Mouse (Mus musculus) forebrain, embryonic 16.5 days (tissue): Measurements from ENCODE around the gene Adap2. TPM values are rescaled to one million over a fixed set of nuclear protein-coding genes. Genes with fewer than 3 reads are reported as not detected.
"Not testable (repeated sequence)": the region's sequence is repeated elsewhere in the genome, so short reads cannot be mapped to it uniquely, and the experiment has no call there.

ENCODE experiments used
- ATAC-seq: fragments of 200-750 bp; cut with Nextera tagmentation; 2 replicates; pipeline ENCODE4 v1.8.0; 2017; ENCODE audit warnings: mild to moderate bottlenecking, moderate library complexity
- H3K27ac ChIP-seq: fragments of 300-500 bp; sonication (generic); 2 replicates; pipeline ENCODE4 v1.5.1; 2014; ENCODE audit warnings: low read length, control low read depth
- H3K27me3 ChIP-seq: fragments of 300-500 bp; sonication (generic); replicated peaks from 2 replicates; pipeline ENCODE4 v1.6.1; 2014; ENCODE audit warnings: low read length; ENCODE audit not compliant: control insufficient read depth, insufficient read depth
- H3K36me3 ChIP-seq: fragments of 300-500 bp; sonication (generic); 2 replicates; pipeline ENCODE4 v1.6.1; 2014; ENCODE audit not compliant: control insufficient read depth, insufficient read depth
- H3K4me1 ChIP-seq: fragments of 300-500 bp; sonication (generic); replicated peaks from 2 replicates; pipeline ENCODE4 v1.6.1; 2014; ENCODE audit warnings: low read length; ENCODE audit not compliant: control insufficient read depth, insufficient read depth
- H3K4me2 ChIP-seq: fragments of 300-500 bp; sonication (generic); 2 replicates; pipeline ENCODE4 v1.6.1; 2014; ENCODE audit warnings: mild to moderate bottlenecking, low read length, control low read depth
- H3K4me3 ChIP-seq: fragments of 300-500 bp; sonication (generic); replicated peaks from 2 replicates; pipeline ENCODE4 v1.5.1; 2014; ENCODE audit warnings: mild to moderate bottlenecking, low read length, control low read depth
- H3K9ac ChIP-seq: fragments of 300-500 bp; sonication (generic); replicated peaks from 2 replicates; pipeline ENCODE4 v1.6.1; 2014; ENCODE audit warnings: low read depth, low read length, control low read depth
- H3K9me3 ChIP-seq: fragments of 300-500 bp; sonication (generic); 2 replicates; pipeline ENCODE4 v1.6.1; 2016; ENCODE audit warnings: low read length; ENCODE audit not compliant: control insufficient read depth
- WGBS: fragments of 180-500 bp; shearing (Covaris S2); extraction: QIAGEN DNeasy Blood & Tissue Kit; methylation state at CpG from one replicate; pipeline ENCODE4 v1.1.7; 2014; 5-methylcytosine and 5-hydroxymethylcytosine counted together
- polyA plus RNA-seq: library from polyadenylated mRNA; unstranded; fragments of >200 nt; fragmentation: Nextera tagmentation; extraction: Ambion mirVana; gene quantifications from 2 replicates; pipeline ENCODE4 v1.2.1, GENCODE M21; 2015

Adap2 gene
- polyA plus RNA-seq, 1 experiment from 2014 or later, result 2.9 TPM

DNA sequence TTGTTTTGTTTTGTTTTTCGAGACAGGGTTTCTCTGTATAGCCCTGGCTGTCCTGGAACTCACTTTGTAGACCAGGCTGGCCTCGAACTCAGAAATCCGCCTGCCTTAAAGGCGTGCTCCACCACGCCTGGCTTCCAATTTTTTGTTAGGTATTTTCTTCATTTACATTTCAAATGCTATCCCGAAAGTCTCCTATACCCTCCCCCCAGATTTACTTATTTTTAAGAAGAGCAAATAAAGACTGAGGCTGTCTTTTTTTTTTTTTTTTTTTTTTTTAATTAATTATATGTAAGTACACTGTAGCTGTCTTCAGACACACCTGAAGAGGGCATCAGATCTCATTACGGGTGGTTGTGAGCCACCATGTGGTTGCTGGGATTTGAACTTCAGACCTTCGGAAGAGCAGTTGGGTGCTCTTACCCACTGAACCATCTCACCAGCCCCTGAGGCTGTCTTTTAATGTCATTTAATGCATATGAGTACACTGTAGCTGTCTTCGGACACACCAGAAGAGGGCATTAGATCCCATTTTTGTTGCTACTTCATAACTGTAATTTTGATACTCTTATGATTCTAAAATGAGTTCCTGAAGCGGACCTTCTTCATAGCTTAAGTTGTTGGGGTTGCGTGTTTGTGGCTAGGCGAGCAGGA is 29.3 kb downstream of the Adap2 start:
- not testable (repeated sequence) for H3K4me1 ChIP-seq, H3K36me3 ChIP-seq, ATAC-seq, H3K27me3 ChIP-seq, H3K9me3 ChIP-seq, H3K27ac ChIP-seq
- 47% methylated on average over 12 of the region's 12 CpGs for WGBS
- Histone ChIP-seq H3K4me3 (peak overlapping the region; percentile 48), H3K4me2 (peak overlapping the region; percentile 67), H3K9ac (peak overlapping the region; percentile 49)

GRCm38 (mm10) chr11:80183705-80184255 is 29.9 kb downstream of the Adap2 start, which contains the start of gene Rnf135:
Rnf135 (plus strand) TSS chr11:80183851.
- ATAC-seq, result peak; percentile 55; the same call in 1 of the 2 replicates
- H3K4me3 ChIP-seq, result peak within 1 kb of the TSS; percentile 48
- H3K4me1 ChIP-seq, result no peaks in the 10 kb centered on the region
- H3K4me2 ChIP-seq, result peak within 1 kb of the TSS; percentile 67
- WGBS, result under 1% methylated on average over 33 of the region's 33 CpGs
- H3K9me3 ChIP-seq, result no peaks in the 10 kb centered on the region
- H3K27me3 ChIP-seq, result no peaks in the 10 kb centered on the region
- no peak within 1 kb of the TSS for H3K27ac ChIP-seq
- peak within 1 kb of the TSS; percentile 49 for H3K9ac ChIP-seq
- H3K36me3 ChIP-seq, result no peaks in the 10 kb centered on the region

GRCm38 (mm10) chr11:80184531-80185071 is 30.7 kb downstream of the Adap2 start:
- H3K4me1 ChIP-seq, result no peaks in the 10 kb centered on the region
- H3K4me3 ChIP-seq, result no peak overlapping the region; the same call in 1 of the 2 replicates
- no peak overlapping the region for H3K27ac ChIP-seq
- no peak overlapping the region for H3K9ac ChIP-seq
- ATAC-seq, result no peak
- no peak overlapping the region; the same call in 1 of the 2 replicates for H3K4me2 ChIP-seq
- 90% methylated on average over 6 of the region's 6 CpGs for WGBS
- H3K36me3 ChIP-seq, result no peaks in the 10 kb centered on the region
- H3K9me3 ChIP-seq, result no peaks in the 10 kb centered on the region
- no peaks in the 10 kb centered on the region for H3K27me3 ChIP-seq

- not testable (repeated sequence) for H3K9me3 ChIP-seq, H3K27ac ChIP-seq, H3K4me2 ChIP-seq, H3K9ac ChIP-seq, ATAC-seq, H3K36me3 ChIP-seq, H3K27me3 ChIP-seq, H3K4me1 ChIP-seq, H3K4me3 ChIP-seq
- WGBS, result 58% methylated on average over 5 of the region's 5 CpGs
These were observed 31.6 kb downstream of the Adap2 start for GRCm38 (mm10) chr11:80185441-80185976.

- Histone ChIP-seq H3K4me2 (no peak overlapping the region), H3K27me3 (no peaks in the 10 kb centered on the region), H3K9ac (no peak overlapping the region), H3K36me3 (no peaks in the 10 kb centered on the region), H3K9me3 (no peaks in the 10 kb centered on the region), H3K4me3 (no peak overlapping the region), H3K27ac (no peak overlapping the region), H3K4me1 (no peaks in the 10 kb centered on the region)
- WGBS, result 81% methylated on average over 4 of the region's 4 CpGs
- no peak for ATAC-seq
These were observed 36.4 kb downstream of the Adap2 start for GRCm38 (mm10) chr11:80190280-80190679.

DNA sequence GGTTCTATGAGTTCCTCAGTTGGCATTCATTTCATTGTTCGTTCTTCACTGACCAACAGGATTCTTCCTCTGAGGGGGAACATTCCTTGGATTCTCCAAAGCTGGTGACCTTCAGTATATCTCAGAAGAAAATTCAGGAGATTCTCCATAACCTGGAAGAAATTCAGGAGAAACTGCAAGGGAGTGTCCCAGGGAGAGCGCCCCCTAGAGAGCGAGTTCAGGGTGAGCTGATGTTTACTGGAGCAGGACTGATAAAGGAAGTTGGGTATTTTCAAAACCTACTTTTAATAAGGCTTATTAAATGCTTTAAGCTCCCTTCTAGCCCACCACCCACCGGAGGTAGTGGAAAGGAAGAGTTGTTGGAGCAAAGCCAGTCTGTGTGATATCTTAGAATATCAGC is 39.9 kb downstream of the Adap2 start:
- Histone ChIP-seq H3K4me3 (no peak overlapping the region), H3K4me2 (no peak overlapping the region), H3K9me3 (no peaks in the 10 kb centered on the region), H3K27ac (no peak overlapping the region), H3K27me3 (no peaks in the 10 kb centered on the region), H3K36me3 (no peaks in the 10 kb centered on the region), H3K4me1 (no peaks in the 10 kb centered on the region), H3K9ac (no peak overlapping the region)
- no peak for ATAC-seq
- WGBS, result 70% methylated on average over 4 of the region's 4 CpGs

DNA sequence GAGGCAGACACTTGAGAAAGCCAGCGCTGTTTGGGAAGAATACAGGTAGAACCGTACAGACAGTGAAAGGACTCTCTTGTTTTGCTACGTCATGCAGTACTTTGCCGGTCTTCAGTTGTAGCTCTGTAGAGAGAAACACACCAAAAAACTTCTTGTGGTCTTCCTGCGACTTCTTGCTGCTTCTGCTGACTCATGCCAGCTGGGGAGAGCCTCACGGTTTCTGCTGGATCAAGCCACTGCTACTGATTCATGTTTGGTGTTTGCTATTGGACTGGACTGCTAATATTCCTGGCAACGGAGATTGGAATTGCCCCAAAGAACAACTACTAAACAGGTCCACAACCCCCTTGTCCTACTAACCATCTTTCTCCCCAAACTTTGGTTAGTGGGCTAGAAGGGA is 42.4 kb downstream of the Adap2 start:
- no peaks in the 10 kb centered on the region for H3K4me1 ChIP-seq
- 86% methylated on average over 7 of the region's 7 CpGs for WGBS

DNA sequence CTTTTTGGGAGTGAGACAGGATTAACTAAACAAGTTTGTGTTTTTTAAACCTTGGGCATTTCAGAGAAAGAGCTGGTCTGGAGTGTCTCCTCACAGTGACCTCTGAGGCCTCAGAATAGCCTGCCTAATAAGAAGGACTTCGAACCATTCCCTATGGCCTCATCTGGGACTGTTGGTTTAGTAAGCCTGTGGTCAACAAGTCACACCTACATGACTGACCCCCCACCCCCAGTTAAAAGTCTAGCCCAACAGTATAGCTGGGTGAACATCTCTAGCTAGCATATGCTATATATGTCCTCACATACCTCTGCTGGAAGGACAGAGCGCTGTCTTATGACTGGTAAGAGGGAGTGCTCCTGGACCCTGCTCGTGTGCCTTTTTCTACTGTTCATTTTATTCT is 45.4 kb downstream of the Adap2 start:
- no peak overlapping the region for H3K4me3 ChIP-seq
- 95% methylated on average over 3 of the region's 3 CpGs for WGBS
- H3K36me3 ChIP-seq, result no peaks in the 10 kb centered on the region
- H3K27me3 ChIP-seq, result no peaks in the 10 kb centered on the region
- H3K9ac ChIP-seq, result no peak overlapping the region
- no peaks in the 10 kb centered on the region for H3K9me3 ChIP-seq
- H3K27ac ChIP-seq, result no peak overlapping the region
- no peak overlapping the region for H3K4me2 ChIP-seq
- H3K4me1 ChIP-seq, result no peaks in the 10 kb centered on the region
- no peak for ATAC-seq

More for the DNA sequence above, 42.4 kb downstream of the Adap2 start:
- Histone ChIP-seq H3K36me3 (no peaks in the 10 kb centered on the region), H3K4me2 (no peak overlapping the region), H3K9ac (no peak overlapping the region), H3K27ac (no peak overlapping the region), H3K27me3 (no peaks in the 10 kb centered on the region), H3K4me3 (no peak overlapping the region), H3K9me3 (no peaks in the 10 kb centered on the region)
- no peak for ATAC-seq

- H3K9ac ChIP-seq, result no peak overlapping the region
- H3K4me2 ChIP-seq, result no peak overlapping the region
- H3K4me1 ChIP-seq, result no peaks in the 10 kb centered on the region
- WGBS, result 99% methylated on average over 2 of the region's 2 CpGs
- no peaks in the 10 kb centered on the region for H3K36me3 ChIP-seq
- no peak for ATAC-seq
- no peaks in the 10 kb centered on the region for H3K9me3 ChIP-seq
- no peak overlapping the region for H3K4me3 ChIP-seq
- no peak overlapping the region for H3K27ac ChIP-seq
- H3K27me3 ChIP-seq, result no peaks in the 10 kb centered on the region
These were observed 45.9 kb downstream of the Adap2 start for GRCm38 (mm10) chr11:80199773-80200172.
